Mouse (Mus musculus): ENCODE data around the gene Ldhd. TPM values are rescaled to one million over a fixed set of nuclear protein-coding genes. Genes with fewer than 3 reads are reported as not detected.

The Ldhd gene
- 27.7 and 34.6 TPM in 2 replicates for polyA plus RNA-seq (2012; rRNA removed)

GRCm38 (mm10) chr8:111630105-111630521 lies at the start of gene Ldhd:
Gene Ldhd (minus strand): TSS chr8:111630374.

DNA sequence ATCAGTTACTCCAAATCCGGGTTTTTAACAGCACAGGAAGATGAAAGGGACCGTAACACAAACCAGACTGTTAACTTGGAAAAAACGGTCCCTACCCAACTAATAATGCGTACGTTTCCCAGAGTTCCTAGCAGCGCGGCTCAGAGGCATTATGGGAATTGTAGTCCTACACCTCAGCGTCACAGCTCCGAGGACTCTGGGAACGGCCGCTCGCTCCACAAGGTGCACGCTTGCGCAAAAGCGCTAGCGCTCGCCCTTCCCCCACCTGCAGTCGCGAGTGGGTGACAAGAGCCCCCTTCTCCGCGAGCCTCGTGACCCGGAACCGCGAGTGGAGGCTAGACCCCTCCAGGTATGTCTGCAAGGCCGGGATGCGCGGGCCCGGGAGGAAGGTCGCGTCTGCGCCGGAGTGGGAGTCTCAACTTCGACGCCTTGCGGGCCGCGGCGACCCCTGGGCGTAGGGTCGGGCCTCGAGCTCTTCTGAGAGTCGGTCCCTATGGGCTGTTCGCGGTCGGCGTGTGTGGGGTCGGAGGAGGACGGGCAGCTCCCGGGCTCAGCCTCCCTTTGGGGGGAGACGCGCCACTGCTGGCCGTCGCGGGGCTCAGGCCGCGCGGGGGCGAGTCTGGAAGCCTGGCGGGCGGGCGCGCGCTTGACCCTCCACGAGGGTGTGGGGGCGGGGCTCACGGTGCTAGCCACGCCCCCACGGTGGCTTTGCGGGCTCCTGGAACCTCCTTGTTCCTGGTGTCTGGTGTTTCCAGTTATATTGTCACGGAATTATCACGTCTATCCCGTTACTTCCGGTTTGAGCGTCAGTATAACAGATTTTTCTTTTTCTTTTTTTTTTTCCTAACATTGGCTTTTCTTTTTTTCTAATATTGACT lies 13.3 kb upstream of the Ldhd start, which contains the start of gene Zfp1:
Gene Zfp1, plus strand, starts transcription at position 138 of the 878 bp plus-strand sequence.

Other genes with a start within 250 kb of the Ldhd start
- 2.5 and 3.2 TPM in 2 replicates for gene Fa2h, start 236.6 kb downstream of the Ldhd start, polyA plus RNA-seq (2012; rRNA removed)
- 16.7 and 22.1 TPM in 2 replicates for gene Wdr59, start 108.3 kb downstream of the Ldhd start, polyA plus RNA-seq (2012; rRNA removed)
- gene Znrf1, start 94.3 kb downstream of the Ldhd start, polyA plus RNA-seq (2012; rRNA removed) = 138 and 182 TPM in 2 replicates
- gene Zfp1, start 13.0 kb upstream of the Ldhd start, polyA plus RNA-seq (2012; rRNA removed) = 6.8 and 6.9 TPM in 2 replicates
- gene Ctrb1, start 60.6 kb upstream of the Ldhd start, polyA plus RNA-seq (2012; rRNA removed) = 4.6 and 15.5 TPM in 2 replicates
- 108 and 120 TPM in 2 replicates for gene Bcar1, start 113.4 kb upstream of the Ldhd start, polyA plus RNA-seq (2012; rRNA removed)
- gene Cfdp1, start 223.9 kb upstream of the Ldhd start, polyA plus RNA-seq (2012; rRNA removed) = 1.6 and 2.8 TPM in 2 replicates
- 3.1 and 3.2 TPM in 2 replicates for gene Tmem170, start 246.4 kb upstream of the Ldhd start, polyA plus RNA-seq (2012; rRNA removed)

Measured in ovary, adult 2 months (tissue).